Mouse (Mus musculus): ENCODE results near the gene Trmt5. TPM values are rescaled to one million over a fixed set of nuclear protein-coding genes. Genes with fewer than 3 reads are reported as not detected.

The Trmt5 gene
- total RNA-seq (2017), result 26.2 and 37.5 TPM in 2 replicates

DNA sequence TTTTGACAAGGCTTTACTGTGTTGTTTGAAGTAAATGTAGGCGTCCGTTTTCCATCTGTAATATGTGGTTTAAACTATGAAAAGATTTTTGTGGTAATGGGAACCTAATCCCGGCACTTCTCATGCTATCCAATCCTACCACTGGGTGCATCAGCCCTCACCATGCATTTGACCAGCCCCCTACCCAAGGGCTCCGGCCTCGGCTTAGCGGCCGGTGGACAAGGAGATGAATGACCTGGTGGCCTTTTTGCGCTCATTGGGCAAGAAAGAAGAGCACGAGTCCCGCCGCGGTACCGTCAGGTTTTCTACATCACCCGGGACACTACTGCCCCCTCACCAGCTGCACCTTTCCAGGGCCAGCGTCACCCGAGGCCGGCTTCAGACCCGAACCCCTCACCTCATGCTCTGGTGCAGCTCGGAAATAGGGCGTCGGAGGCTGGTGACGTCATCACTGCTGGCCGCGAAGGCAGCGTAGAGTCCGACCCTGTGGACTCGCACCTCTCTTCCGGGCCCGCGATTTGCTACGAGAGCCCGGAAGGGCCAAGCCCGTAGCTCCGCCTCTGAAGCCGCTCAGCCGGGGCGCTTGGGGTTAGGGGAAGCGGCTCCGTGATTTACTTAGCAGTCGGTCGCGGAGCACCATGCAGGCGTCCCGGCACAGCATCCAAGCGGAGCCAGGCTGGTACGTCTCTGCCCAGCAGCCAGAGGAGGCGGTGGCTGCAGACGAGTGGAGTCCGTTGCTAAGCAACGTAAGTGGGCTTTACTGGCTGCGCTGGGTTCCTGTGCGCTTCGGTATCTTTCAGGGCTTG, at the start of gene Trmt5, which contains the start of gene Slc38a6:
Gene Trmt5 (minus strand): TSS at position 424 of the 806 bp plus-strand sequence.
Gene Slc38a6 (plus strand): TSS at position 493 of the 806 bp plus-strand sequence.
- peak; percentile 97 for ATAC-seq (replicated peaks; ENCODE audit: low read depth, poor library complexity, severe bottlenecking)

DNA sequence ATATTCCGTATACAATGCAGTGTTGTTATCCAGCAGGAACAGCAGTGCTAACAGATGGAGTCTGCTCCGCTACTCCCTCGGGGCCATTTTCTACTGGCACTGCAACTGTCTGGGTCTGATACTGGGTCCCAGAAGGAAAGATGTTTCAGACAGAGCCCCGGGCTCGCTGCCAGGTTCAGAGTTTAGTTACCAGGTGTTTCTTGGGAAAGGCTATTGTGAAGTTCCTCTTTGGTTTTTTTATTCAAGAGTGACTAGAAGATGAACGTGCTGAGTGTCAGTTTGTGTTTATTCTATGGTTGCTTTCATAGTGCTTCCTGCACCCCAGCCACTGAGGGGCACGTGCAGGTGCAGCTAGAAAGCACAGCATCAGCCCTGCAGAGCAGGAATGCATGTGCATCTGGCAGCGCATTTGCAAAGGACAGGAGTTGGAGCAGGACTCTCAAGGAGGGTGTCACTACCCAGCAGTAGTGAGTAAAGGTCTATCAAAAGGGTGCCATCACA, 47.6 kb upstream of the Trmt5 start:
- no peak for ATAC-seq (replicated peaks; ENCODE audit: low read depth, poor library complexity, severe bottlenecking)

DNA sequence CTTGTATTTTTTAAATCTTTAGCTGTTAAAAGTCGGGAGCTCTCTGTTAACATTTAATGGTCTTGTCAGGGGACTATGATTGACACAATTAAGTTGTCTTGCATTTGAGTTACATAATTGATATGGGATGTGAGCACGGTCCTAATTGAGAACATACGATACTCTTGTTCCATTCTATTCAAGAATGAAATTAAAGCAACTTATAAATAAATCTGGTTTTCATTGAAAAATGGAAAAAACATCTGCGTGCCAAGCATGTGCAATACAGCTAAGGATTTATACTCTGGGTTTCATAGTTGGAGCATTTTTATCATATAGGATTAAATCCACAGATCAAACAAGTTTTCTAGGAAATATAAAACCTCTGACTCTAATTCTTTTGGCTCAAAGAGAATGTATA, 46.2 kb upstream of the Trmt5 start:
- no peak for ATAC-seq (replicated peaks; ENCODE audit: low read depth, poor library complexity, severe bottlenecking)

DNA sequence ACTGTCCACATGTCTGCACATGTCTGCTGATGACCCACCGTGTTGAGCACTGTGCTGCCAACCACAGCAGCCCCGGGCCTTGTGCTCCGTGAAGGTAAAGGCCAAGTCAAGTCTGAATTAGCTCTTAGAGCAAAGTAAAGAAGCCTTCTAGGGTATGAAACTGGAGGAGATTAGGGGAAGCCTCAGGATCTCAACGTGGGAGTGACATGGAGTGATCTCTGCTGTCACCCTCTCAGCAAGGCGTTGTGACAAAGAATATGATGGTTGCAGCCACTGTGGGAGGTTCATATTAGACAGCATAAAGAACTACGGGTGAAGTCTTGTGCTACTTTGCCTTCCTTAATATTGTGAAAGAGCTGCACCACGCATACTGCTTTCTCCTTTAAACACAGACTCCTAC, 43.7 kb upstream of the Trmt5 start:
- ATAC-seq (replicated peaks; ENCODE audit: low read depth, poor library complexity, severe bottlenecking), result no peak

DNA sequence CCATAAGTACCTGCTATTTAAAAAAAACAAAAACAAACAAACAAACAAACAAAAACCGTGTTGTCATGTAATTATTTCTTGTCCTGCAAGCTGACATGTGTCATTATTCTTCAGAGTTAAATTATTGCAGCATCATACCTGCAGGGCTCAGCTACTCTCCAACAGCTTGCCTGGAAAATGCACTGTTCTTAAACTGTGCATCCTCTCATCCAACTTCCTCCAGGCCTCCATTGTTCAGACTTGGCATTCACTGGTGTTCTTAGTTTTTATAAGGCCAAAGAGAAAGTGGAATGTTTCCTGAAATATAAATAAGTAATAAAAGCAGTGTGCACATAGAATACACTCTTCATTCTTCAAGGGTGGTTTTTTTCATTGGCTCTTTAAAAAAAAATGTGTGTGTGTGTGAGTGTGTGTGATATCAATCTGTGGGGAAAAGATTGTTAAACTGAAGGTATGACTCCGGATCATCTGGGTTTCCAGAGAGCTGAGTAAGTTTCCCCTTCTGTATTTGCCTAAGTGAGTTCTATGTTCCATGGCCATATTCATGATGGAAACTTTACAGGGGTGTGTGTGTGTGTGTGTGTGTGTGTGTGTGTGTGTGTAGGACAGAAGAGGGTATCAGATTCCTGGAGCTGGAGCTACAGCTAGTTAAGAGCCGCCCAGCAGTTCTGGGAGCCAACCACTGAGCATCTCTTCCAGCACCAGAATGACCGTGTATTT, 42.1 kb upstream of the Trmt5 start:
- ATAC-seq (replicated peaks; ENCODE audit: low read depth, poor library complexity, severe bottlenecking), result no peak

DNA sequence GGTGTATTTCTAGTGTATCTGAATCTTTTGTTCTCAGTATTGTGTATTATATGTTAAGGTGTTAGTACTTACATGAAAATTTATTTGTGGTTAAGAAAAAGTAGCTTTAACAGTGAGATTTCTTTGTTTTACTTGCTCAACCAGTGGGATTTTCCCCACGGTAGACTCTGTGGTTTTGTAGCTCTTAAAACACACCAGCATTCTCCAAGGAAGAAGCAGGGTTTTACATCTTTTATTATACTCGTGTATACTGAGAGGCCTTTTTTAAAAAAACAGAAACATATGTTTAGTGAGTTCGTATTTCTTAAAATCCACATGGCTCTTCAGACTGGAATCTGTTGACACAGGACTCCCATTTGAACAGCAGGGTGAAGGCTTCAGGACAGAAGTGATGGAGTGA, 40.9 kb upstream of the Trmt5 start:
- ATAC-seq (replicated peaks; ENCODE audit: low read depth, poor library complexity, severe bottlenecking), result no peak

DNA sequence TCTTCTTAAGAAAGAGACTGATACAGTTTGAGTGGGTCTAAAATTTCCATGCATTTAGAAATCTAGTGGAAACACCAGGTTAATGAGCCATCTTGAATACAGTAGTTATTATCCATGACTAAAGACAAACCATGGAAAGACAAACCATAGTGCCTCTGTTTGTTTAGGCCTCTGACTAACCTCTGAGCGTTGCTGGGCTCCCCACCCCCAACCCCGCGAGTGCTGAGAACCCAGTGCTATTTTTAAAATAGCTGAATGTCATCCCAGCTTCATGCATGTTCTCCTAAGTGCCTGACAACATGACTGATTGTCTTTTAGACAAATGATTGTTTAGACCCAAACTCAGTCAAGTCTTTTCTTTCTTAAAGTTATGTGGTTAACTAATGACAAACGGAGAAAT, 39.1 kb upstream of the Trmt5 start:
- ATAC-seq (replicated peaks; ENCODE audit: low read depth, poor library complexity, severe bottlenecking), result no peak

DNA sequence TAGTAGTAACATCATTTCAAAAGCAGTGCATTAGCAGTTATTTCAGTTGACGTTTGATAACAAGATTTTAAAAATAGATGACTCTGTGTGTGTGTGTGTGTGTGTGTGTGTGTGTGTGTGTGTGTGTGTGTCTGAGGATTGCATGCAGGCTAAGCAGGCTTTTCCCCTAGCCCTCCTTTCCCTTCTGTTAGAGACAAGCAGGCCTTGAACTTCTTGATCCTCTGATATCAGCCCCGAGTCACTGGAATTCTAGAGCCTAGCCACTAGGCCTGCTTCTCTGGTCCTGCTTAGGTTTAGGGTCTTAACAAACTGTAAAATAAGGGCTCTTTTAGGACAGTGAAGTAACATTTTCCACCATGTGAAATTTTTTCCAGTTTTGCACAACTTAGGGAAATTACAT, 38.7 kb upstream of the Trmt5 start:
- ATAC-seq (replicated peaks; ENCODE audit: low read depth, poor library complexity, severe bottlenecking), result no peak

DNA sequence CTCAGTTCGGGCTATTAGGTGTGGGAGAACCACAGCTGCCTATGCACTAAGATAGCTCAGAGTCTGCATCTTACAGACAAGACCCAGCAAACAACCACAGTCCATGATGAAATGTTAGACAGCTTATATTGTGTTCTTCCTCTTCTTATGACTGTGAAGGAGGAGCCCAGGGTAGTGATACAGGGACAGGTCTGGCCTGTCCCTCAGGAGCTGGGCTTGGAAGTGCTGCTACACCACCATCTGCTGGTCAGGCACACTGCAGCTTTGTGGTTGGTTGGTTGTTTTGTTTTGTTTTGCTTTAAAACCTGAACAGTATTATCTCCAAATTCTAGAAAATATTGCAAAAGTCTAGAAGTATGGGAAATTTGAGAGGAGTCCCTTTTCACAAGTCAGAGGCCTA, 38.2 kb upstream of the Trmt5 start:
- peak; percentile 93 for ATAC-seq (replicated peaks; ENCODE audit: low read depth, poor library complexity, severe bottlenecking)

DNA sequence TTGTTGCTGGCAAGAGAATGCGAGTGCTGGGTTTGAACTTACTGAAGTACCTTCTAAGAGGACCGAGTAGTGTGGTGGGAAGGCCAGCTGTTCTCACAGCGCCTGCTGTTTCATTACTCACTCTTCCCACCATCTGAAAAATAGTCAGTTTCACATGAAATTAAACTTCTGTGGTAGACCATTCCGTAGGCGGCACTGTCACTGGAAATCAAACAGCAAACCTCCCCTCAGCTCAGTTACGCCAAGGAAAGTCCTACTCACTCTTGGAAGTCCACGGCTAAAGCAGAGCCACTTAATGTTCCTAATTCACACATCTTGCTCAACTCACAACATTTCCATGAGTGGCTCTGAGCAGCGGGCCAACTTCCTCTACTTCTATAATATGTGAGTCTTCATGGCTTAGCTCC, 37.7 kb upstream of the Trmt5 start:
- peak; percentile 62 for ATAC-seq (replicated peaks; ENCODE audit: low read depth, poor library complexity, severe bottlenecking)

DNA sequence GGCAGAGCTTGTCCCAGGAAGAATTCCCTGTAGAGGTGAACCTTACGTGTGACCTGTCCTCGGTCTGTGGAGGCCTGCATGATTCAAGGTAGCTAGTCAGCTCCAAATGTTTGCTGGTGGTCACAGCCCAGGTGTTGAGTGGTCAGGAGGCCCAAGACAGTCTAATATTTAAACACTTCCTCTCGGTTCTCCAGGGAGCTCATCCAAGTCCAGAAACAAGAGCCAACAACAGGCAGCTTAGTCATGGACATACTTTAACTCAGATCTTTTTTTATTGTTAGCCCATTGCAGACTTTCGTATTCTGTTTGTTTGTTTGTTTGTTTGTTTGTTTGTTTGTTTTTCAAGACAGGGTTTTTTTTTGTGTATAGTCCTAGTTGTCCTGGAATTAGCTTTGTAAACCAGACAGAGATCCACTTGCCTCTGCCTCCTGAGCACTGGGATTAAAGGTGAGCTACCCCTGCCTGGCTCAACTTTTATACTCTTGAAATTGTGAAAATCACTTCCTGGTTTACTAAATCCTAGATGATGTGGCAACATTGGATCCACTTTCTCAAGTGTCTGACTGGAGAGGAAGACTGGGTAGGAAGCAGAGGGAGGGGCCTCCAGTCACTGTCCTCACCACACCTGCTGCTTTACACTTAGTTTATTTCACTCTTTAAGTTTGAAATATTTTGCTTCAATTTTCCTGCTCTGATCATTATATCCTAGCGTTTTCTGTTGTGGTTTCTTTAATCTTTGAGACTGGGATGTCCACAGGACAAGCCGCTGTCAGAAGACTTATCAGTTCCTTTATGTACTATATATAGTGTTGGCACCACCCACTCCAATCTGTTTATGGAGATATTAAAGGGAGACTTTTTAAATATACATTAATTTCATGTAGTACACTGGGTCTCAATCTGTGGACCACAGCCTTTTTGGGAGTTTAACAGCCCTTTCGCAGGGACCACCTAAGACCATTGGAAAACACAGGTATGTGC, 31.5 kb upstream of the Trmt5 start:
- peak; percentile 60 for ATAC-seq (replicated peaks; ENCODE audit: low read depth, poor library complexity, severe bottlenecking)

DNA sequence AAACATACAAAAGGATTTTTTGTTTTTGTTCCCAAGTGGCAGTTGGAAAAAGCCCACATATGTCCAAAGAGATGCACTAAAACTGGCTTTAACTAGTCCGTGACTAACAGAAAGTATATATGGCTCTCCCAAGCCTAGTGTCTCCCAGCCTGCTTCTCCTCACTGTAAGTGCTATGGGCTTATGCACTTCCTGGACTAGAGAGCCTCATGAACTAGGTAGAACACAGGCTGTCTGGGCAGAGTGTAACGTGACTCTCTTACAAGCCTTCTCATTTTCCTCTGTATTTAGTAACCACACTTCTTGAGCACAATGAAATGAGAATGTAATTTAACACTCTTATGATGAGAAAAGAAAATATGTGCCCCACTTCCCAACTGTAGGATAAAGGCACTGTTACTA, 22.2 kb upstream of the Trmt5 start:
- ATAC-seq (replicated peaks; ENCODE audit: low read depth, poor library complexity, severe bottlenecking), result no peak

DNA sequence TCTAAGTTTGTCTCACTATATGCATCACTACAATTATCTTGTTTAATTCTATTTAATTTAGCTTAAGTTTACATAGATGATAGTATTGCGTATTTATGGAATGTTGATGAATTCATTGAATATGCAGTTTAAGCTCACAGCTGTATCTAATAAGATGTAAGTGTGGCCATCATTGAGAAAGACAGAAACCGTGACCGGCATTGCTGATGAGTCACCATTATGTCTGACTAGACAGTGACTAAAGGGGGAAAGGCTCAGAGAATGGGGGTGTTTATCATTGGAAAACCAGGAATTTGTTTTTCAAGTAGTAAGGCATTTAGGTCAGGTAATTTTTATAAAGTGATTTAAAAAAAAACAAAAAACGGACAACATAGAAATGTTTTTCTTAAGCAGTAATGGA, 21.2 kb upstream of the Trmt5 start:
- no peak for ATAC-seq (replicated peaks; ENCODE audit: low read depth, poor library complexity, severe bottlenecking)

DNA sequence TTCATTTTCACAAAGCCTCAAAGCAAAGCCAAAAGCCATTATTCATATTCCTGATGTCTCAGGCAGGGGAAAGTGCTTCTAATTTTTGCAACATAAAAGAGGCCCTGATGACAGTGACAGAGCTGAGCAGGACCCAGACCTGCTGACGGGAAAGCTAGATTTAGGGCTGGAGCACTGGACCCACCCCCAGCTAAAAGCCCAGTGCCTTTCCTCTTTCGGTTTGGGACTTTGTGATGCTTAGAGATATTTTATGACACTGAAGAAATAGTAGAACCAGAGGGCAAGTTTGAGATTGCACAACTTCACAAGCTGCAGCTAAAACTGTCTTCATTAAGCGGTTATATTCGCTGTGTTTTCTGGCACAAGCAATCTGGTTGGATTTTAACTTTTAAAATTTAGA, 18.1 kb upstream of the Trmt5 start:
- peak; percentile 71; the same call in 1 of the 2 replicates for ATAC-seq (replicated peaks; ENCODE audit: low read depth, poor library complexity, severe bottlenecking)

DNA sequence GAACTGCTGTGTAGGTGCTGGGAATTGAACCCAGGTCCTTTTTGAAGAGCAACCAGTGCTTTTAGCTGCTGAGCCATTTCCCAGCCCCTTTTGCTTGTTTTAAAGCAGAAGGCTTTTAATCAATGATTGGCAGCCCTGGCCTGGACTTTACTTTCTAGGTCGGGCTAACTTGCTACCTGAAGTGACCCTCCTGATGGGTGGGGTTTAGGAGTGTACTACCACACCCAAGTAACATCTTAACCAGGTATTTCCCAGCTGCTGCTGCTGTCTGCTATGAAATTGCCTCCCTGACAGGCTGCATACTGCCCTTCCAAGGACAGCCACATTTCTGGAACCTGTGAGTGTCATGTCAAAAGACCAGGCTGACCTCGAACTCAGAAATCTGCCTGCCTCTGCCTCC, 14.0 kb upstream of the Trmt5 start:
- no peak for ATAC-seq (replicated peaks; ENCODE audit: low read depth, poor library complexity, severe bottlenecking)

DNA sequence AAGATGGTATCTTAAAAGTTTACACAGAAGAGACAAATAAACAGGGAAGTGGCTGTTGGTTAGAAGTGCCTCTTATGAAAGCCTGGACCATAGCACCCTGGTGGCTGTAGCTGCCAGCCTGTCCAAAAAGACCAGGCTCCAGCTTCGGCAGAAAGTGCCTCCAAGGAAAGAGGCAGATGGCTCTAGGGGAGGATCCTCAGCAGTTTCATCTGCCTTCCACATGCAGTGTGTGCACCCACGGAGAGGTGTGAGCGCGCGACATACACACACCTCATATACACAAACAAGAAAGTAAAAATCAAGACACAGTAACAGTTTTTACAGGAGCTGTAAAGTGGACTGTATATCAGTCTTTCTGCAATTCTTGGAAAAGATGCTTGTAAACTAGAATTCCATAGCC, 12.1 kb upstream of the Trmt5 start:
- ATAC-seq (replicated peaks; ENCODE audit: low read depth, poor library complexity, severe bottlenecking), result no peak

DNA sequence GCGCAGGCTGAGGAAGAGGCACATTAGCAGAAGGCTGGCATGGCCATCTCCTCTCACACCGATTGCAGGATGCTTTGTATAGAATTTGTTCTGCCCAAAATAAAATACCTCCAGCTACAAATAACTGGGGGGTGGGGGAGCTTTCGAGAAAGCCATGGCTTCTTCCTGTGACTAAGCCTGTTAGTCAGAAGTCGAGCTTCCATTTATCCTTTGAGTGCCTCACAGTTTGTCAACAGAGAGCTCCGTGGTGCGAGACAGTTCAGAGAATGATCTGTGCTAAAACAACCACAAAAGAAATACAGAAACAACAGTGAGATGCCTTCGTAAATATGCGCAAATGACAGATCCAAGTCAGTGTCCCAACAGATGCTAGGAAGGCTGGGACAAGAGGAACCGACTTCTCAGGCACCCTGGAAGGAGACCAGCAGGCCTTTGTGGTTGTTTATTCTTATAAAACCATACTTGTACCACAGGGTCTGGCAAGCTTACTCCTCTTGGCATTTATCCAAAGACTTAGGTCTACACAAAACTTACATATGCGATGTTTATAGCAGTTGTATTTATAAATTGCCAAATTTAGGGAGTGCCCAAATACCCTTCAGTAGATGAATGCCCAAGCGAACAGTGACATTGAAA, 9.1 kb upstream of the Trmt5 start:
- ATAC-seq (replicated peaks; ENCODE audit: low read depth, poor library complexity, severe bottlenecking), result no peak

DNA sequence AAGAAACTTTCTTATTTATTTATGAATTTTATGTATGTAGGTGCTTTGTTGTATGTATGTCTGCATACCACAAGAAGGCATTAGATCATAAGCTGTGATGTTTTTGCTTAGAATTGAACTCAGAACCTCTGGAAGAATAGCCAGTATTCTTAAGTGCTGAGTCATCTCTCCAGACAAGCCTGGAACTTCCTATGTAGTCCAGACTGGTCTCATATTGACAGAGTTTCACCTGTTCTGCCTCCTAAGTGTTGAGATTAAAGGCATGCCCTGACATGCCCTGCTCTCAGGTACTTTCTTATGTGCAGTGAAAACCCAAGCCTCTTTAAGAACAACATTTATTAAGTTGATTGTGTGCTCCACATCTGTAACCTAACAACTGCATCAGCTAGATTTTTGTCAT, 8.4 kb upstream of the Trmt5 start:
- ATAC-seq (replicated peaks; ENCODE audit: low read depth, poor library complexity, severe bottlenecking), result no peak

DNA sequence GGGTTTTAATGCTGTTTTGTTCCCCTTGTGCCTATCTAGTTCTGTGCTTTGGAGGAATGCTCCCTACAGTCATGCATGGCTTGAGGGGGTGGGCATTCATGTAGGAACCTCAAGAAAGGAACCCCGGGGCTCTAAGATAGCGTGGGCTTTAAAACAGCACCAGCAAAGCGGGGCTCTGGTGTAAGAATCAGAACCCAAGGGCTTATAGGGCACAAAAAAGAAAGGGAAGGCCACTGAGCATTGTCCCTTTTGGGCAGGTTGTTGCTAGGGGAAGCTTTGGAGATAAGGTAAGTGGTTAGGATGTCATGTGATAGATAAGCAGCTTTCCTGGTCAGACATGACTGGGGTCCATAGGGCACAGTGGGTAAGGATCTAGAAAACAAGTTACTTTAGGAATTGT, 2.1 kb upstream of the Trmt5 start:
- no peak for ATAC-seq (replicated peaks; ENCODE audit: low read depth, poor library complexity, severe bottlenecking)

DNA sequence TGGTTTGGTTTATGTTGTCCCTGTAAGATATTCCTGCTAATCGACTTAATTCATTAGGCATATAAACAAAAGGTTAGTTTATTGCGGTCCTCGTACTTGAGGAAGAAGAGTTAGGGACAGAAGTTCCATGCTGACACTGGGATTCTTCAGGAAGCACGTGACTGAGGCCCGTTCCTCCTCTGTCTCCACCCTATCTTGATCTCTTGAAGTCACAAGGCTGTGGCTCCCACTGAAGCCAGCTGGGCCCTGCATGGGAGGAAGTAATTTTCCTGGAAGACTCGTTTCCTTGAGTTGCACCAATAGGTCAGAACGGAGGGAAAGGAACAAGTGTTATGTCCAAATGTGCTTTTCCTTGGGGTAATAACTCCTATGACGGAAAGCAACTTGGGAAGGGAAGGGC, 1.1 kb upstream of the Trmt5 start:
- no peak for ATAC-seq (replicated peaks; ENCODE audit: low read depth, poor library complexity, severe bottlenecking)

Measured in common myeloid progenitor, adult 5-6 weeks (primary cell).